Mouse (Mus musculus): Measurements from ENCODE around the gene Ptgir. TPM values are rescaled to one million over a fixed set of nuclear protein-coding genes. Genes with fewer than 3 reads are reported as not detected.
A peak's percentile ranks its signal among the peaks of the same experiment; 100 is the strongest.

Gene Ptgir
- polyA plus RNA-seq, 1 experiment from 2014 or later, result 5.1 TPM

- H3K36me3 ChIP-seq, result peaks cover 60% of the 10 kb centered on the region
- WGBS, result 74% methylated on average over 11 of the region's 11 CpGs
- no peak overlapping the region for H3K4me2 ChIP-seq
- no peaks in the 10 kb centered on the region for H3K9me3 ChIP-seq
- no peak for ATAC-seq (ENCODE audit: insufficient number of reproducible peaks, low FRiP score, low TSS enrichment, low read depth)
- peaks cover 56% of the 10 kb centered on the region for H3K4me1 ChIP-seq
- no peaks in the 10 kb centered on the region for H3K27me3 ChIP-seq
- no peak overlapping the region for H3K4me3 ChIP-seq
- H3K27ac ChIP-seq, result no peak overlapping the region
- no peak overlapping the region for H3K9ac ChIP-seq
Observed at GRCm38 (mm10) chr7:16917447-16917846, 11.2 kb downstream of the Ptgir start.

GRCm38 (mm10) chr7:16918014-16918413 lies 11.7 kb downstream of the Ptgir start:
- no peaks in the 10 kb centered on the region for H3K9me3 ChIP-seq
- no peak overlapping the region for H3K4me2 ChIP-seq
- no peak overlapping the region for H3K9ac ChIP-seq
- H3K27ac ChIP-seq, result no peak overlapping the region
- no peak for ATAC-seq (ENCODE audit: insufficient number of reproducible peaks, low FRiP score, low TSS enrichment, low read depth)
- WGBS, result 70% methylated on average over 9 of the region's 9 CpGs
- no peaks in the 10 kb centered on the region for H3K27me3 ChIP-seq
- H3K4me3 ChIP-seq, result no peak overlapping the region
- peaks cover 60% of the 10 kb centered on the region for H3K4me1 ChIP-seq
- peaks cover 60% of the 10 kb centered on the region for H3K36me3 ChIP-seq

DNA sequence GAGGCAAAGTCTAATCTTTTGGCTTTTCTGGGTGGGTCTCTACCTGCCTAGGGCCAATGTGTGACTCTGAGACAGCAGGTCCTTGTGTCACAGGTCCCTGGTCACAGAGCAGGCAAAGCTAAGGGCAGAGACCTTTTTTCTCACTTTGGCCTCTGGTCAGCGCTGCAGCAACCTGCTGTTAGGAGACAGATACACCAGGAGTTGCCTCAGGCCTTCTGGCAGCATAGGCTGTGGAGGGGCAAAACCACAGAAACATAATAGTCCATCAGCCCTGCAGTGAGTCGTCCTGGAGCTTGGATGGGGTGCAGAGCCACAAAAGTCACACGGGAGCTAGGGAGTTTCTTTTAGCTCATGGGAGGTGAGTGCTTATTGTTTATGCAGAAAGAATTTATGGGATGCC lies 12.4 kb downstream of the Ptgir start:
- Histone ChIP-seq H3K4me3 (no peak overlapping the region), H3K4me2 (no peak overlapping the region), H3K4me1 (peaks cover 59% of the 10 kb centered on the region), H3K9me3 (no peaks in the 10 kb centered on the region), H3K9ac (no peak overlapping the region), H3K27ac (no peak overlapping the region), H3K36me3 (peaks cover 60% of the 10 kb centered on the region), H3K27me3 (no peaks in the 10 kb centered on the region)
- no peak for ATAC-seq (ENCODE audit: insufficient number of reproducible peaks, low FRiP score, low TSS enrichment, low read depth)
- 63% methylated on average over 3 of the region's 3 CpGs for WGBS

DNA sequence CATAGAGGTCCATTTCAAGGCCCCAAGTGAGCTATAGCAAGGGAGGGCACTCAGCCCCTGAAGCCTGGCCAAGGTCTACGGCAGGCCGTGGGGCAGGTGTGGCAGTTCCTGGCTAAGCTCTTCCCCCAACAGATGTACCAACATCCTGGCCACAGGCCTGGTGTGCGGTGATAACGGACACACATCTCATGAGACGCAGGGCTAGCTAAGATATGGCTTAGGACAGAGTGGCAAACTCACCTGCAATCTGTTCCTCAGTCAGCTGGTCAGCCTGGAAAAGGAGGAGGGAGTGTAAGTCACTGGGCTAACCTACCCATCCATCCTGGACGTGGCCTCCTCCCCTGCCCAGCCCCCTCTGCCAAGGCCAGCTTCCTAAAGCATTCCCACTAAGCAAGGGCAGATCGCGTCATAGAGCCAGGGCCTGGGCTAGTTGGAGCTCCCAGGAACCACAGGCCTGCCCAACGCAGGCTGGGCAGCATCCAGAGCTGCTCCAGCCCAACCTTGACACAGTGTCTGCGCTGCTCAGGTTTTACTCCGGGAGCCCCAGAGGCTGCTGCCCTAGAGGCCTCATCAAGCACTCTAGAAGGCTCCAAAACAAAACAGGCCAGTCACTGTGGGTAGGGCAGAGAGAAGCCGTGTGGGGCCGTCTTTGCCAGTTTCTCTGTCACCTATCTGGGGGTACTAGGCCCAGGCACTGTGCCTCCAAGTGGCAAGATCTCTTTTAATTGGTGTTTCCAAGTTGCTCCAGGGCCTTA lies 13.3 kb downstream of the Ptgir start:
- peaks cover 51% of the 10 kb centered on the region for H3K4me1 ChIP-seq
- 0 out of 2 replicates have a peak overlapping the region, but pooled peaks have one; percentile 17 for H3K4me2 ChIP-seq
- no peaks in the 10 kb centered on the region for H3K9me3 ChIP-seq
- H3K9ac ChIP-seq, result peak overlapping the region; percentile 7; the same call in 1 of the 2 replicates
- no peak overlapping the region; the same call in 1 of the 2 replicates for H3K4me3 ChIP-seq
- ATAC-seq (ENCODE audit: insufficient number of reproducible peaks, low FRiP score, low TSS enrichment, low read depth), result no peak
- peaks cover 52% of the 10 kb centered on the region for H3K36me3 ChIP-seq
- WGBS, result 74% methylated on average over 13 of the region's 13 CpGs
- H3K27ac ChIP-seq, result peak overlapping the region; percentile 51; the same call in 1 of the 2 replicates
- H3K27me3 ChIP-seq, result no peaks in the 10 kb centered on the region

DNA sequence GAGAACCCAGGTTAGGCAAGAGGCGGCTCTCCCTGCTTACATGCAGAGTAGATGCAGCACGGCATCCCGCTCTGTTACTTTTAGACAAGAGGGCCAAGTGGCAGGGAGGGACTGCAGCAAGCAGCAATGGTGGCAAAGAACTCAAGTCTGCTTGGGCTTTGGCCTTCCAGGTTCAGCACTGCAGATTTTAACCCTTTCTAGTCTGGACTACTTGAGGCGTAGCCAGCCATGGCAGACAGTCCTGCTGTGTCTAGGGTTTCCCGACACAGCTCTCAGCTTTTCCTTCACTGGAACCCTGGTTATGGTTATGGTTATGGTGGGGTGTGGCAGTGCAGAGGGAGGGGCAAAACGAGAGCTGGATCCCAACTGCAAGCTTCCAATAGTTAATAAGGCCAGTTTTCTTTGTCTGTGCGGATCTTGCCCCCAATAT lies 13.9 kb downstream of the Ptgir start:
- H3K4me1 ChIP-seq, result peaks cover 51% of the 10 kb centered on the region
- peak overlapping the region; percentile 7; the same call in 1 of the 2 replicates for H3K9ac ChIP-seq
- 0 out of 2 replicates have a peak overlapping the region, but pooled peaks have one; percentile 17 for H3K4me2 ChIP-seq
- peak overlapping the region; percentile 51; the same call in 1 of the 2 replicates for H3K27ac ChIP-seq
- no peak for ATAC-seq (ENCODE audit: insufficient number of reproducible peaks, low FRiP score, low TSS enrichment, low read depth)
- H3K27me3 ChIP-seq, result no peaks in the 10 kb centered on the region
- peaks cover 46% of the 10 kb centered on the region for H3K36me3 ChIP-seq
- no peak overlapping the region; the same call in 1 of the 2 replicates for H3K4me3 ChIP-seq
- H3K9me3 ChIP-seq, result no peaks in the 10 kb centered on the region
- 66% methylated on average over 7 of the region's 7 CpGs for WGBS

DNA sequence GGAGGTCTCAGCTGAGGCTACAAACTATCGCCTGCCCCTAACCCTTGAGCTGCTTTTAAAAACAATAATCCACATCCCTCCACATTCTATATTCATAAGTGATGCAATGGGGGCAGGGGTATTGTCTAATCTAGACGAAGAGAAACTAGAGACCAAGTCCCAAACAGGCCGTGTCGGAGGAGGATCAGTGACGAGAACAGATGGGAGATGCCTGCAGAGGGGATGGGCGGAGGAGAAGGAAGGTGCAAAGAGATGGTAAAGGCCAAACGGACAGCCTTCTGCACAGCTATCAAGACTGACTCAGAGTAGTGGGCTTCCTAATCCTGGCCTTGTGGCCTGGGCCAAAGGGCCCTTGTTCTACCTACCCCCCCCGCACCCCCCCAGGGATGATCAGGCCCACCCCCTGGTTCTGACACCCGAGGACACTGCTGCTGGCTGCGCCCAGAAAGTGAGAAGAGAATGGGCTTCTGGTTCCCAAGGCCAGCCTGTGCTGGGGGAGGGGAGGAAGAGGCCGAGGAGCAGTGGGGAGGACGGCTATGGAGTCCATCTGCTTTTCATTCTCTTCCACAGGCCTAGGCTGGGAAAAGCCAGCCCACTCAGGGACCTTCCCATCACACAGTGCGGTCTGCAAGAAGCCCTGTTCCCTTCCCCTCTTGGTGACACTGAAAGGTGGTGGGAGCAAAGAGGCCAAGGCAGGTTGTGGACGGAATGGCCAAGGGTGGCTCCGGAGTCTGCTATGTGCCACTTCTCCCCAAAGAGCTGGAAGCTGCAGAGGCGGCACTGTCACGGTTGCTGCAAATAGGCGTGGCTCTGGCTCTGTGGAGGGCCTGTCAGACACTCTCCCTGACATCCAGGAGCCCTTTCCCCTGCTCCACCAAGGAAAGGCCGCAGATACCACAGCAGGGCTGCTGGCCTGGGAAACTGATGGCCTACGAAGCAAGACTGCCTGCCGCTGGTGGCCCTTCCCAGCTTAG lies 14.8 kb downstream of the Ptgir start:
- peak overlapping the region; percentile 98 for H3K9ac ChIP-seq
- no peaks in the 10 kb centered on the region for H3K9me3 ChIP-seq
- ATAC-seq (ENCODE audit: insufficient number of reproducible peaks, low FRiP score, low TSS enrichment, low read depth), result no peak
- H3K27ac ChIP-seq, result peak overlapping the region; percentile 97
- peak overlapping the region; percentile 81 for H3K4me2 ChIP-seq
- H3K4me3 ChIP-seq, result peak overlapping the region; percentile 76
- H3K4me1 ChIP-seq, result peaks cover 51% of the 10 kb centered on the region
- 25% methylated on average over 21 of the region's 21 CpGs for WGBS
- H3K36me3 ChIP-seq, result peaks cover 37% of the 10 kb centered on the region
- H3K27me3 ChIP-seq, result no peaks in the 10 kb centered on the region

DNA sequence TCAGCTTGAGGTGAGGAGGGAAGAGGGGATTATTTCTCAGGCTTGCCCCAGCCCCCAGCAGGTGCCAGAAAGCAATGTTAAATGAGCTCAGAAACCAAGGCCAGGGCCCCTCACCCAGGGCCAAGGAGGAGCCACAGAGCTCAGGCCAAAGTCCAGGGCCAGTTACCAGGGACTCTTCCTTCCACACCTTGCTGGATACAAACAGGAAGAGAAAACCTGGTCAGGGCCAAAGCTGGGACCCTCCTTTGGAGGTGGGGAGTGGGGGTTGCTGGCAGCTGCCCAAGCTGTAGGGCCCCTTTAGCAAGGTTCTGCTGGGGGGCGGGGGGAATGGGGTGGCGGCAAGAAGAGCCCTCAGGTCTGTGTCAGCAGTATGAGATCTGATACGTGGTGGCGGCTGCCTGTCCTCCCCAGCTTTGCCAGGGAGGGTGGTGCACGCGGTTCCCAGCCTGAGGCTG lies 15.6 kb downstream of the Ptgir start:
- Histone ChIP-seq H3K4me3 (peak overlapping the region; percentile 76), H3K4me2 (peak overlapping the region; percentile 81), H3K27me3 (no peaks in the 10 kb centered on the region), H3K27ac (peak overlapping the region; percentile 97), H3K4me1 (peaks cover 51% of the 10 kb centered on the region), H3K36me3 (peaks cover 29% of the 10 kb centered on the region), H3K9me3 (no peaks in the 10 kb centered on the region), H3K9ac (peak overlapping the region; percentile 98)
- ATAC-seq (ENCODE audit: insufficient number of reproducible peaks, low FRiP score, low TSS enrichment, low read depth), result no peak
- 33% methylated on average over 6 of the region's 6 CpGs for WGBS

- Histone ChIP-seq H3K9ac (peak overlapping the region; percentile 98), H3K4me1 (peaks cover 51% of the 10 kb centered on the region), H3K27ac (peak overlapping the region; percentile 97), H3K27me3 (no peaks in the 10 kb centered on the region), H3K4me3 (peak overlapping the region; percentile 76), H3K4me2 (peak overlapping the region; percentile 81), H3K36me3 (peaks cover 23% of the 10 kb centered on the region), H3K9me3 (no peaks in the 10 kb centered on the region)
- no peak for ATAC-seq (ENCODE audit: insufficient number of reproducible peaks, low FRiP score, low TSS enrichment, low read depth)
- 47% methylated on average over 10 of the region's 10 CpGs for WGBS
Observed at GRCm38 (mm10) chr7:16922360-16922973, 16.2 kb downstream of the Ptgir start.

- peak overlapping the region; percentile 81 for H3K4me2 ChIP-seq
- peak overlapping the region; percentile 97 for H3K27ac ChIP-seq
- WGBS, result under 1% methylated on average over 57 of the region's 57 CpGs
- H3K9ac ChIP-seq, result peak overlapping the region; percentile 98
- peaks cover 45% of the 10 kb centered on the region for H3K4me1 ChIP-seq
- H3K36me3 ChIP-seq, result peaks cover 13% of the 10 kb centered on the region
- H3K9me3 ChIP-seq, result no peaks in the 10 kb centered on the region
- H3K4me3 ChIP-seq, result peak overlapping the region; percentile 76
- ATAC-seq (ENCODE audit: insufficient number of reproducible peaks, low FRiP score, low TSS enrichment, low read depth), result no peak
- no peaks in the 10 kb centered on the region for H3K27me3 ChIP-seq
Observed at GRCm38 (mm10) chr7:16923283-16924036, 17.2 kb downstream of the Ptgir start.

- Histone ChIP-seq H3K9ac (peak within 1 kb of the TSS; percentile 98), H3K36me3 (peaks cover 6% of the 10 kb centered on the region), H3K4me1 (peaks cover 41% of the 10 kb centered on the region), H3K4me2 (peak within 1 kb of the TSS; percentile 81), H3K9me3 (no peaks in the 10 kb centered on the region), H3K27me3 (no peaks in the 10 kb centered on the region), H3K27ac (peak within 1 kb of the TSS; percentile 97), H3K4me3 (peak within 1 kb of the TSS; percentile 76)
- 2% methylated on average over 64 of the region's 64 CpGs for WGBS
- peak; percentile 93 for ATAC-seq (ENCODE audit: insufficient number of reproducible peaks, low FRiP score, low TSS enrichment, low read depth)
Observed at GRCm38 (mm10) chr7:16924037-16924834, 17.9 kb downstream of the Ptgir start, which contains the start of gene Calm3. Calm3 (minus strand) TSS chr7:16924114.
